Mouse (Mus musculus): ENCODE measurements around the gene Slc4a10. TPM values are rescaled to one million over a fixed set of nuclear protein-coding genes. Genes with fewer than 3 reads are reported as not detected.
"Not testable (repeated sequence)": the region's sequence is repeated elsewhere in the genome, so short reads cannot be mapped to it uniquely, and the experiment has no call there.

Slc4a10 gene
- 0.10 and 0.55 TPM in 2 replicates for polyA plus RNA-seq (2016; fragmentation: Nextera tagmentation; extraction: Ambion mirVana)

DNA sequence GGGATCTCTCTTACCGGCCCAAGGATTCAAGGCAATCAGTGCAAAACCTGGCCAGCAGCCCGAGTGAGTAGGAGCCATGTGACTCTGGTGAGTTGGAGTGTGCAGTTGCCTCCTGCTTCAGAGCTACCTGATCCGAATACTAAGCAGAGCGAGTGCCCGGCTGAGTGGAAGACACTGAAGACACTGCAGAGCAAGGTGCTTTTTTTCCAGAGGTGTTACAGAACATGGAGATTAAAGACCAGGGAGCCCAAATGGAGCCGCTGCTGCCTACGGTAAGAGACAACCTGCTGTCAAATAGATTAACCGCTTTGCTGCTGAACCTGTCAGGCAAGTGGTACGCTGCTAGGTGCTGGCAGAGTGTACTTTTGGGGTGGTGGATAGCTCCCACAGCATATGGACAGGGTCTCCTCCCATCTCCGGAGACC is at the start of gene Slc4a10:
Gene Slc4a10 (plus strand): TSS at position 42 of the 425 bp plus-strand sequence.
- DNase-seq (ENCODE audit: low spot score), result no peak
- peaks cover 9% of the 10 kb centered on the region for H3K4me1 ChIP-seq
- H3K27me3 ChIP-seq (ENCODE audit: insufficient read depth, poor library complexity, severe bottlenecking), result 0 out of 2 replicates have a peak, but pooled peaks cover 7% of the 10 kb centered on the region
- peak within 1 kb of the TSS; percentile 75; the same call in 1 of the 2 replicates for H3K27ac ChIP-seq
- no peaks in the 10 kb centered on the region for H3K9me3 ChIP-seq
- H3K4me3 ChIP-seq, result peak within 1 kb of the TSS; percentile 66
- no peaks in the 10 kb centered on the region for H3K36me3 ChIP-seq
- WGBS, result 9% methylated on average over 10 of the region's 10 CpGs

GRCm38 (mm10) chr2:62001251-62001650 is 45.0 kb upstream of the Slc4a10 start:
- H3K4me1 ChIP-seq; H3K27ac ChIP-seq; H3K36me3 ChIP-seq; H3K27me3 ChIP-seq (ENCODE audit: insufficient read depth, poor library complexity, severe bottlenecking); H3K9me3 ChIP-seq; DNase-seq (ENCODE audit: low spot score); H3K4me3 ChIP-seq: not testable (repeated sequence)
- WGBS, result 87% methylated on average over 6 of the region's 6 CpGs

- H3K4me1 ChIP-seq, result no peaks in the 10 kb centered on the region
- DNase-seq (ENCODE audit: low spot score), result no peak
- no peaks in the 10 kb centered on the region for H3K36me3 ChIP-seq
- no peak overlapping the region for H3K4me3 ChIP-seq
- 65% methylated on average over 3 of the region's 3 CpGs for WGBS
- H3K9me3 ChIP-seq, result no peaks in the 10 kb centered on the region
- no peaks in the 10 kb centered on the region for H3K27me3 ChIP-seq (ENCODE audit: insufficient read depth, poor library complexity, severe bottlenecking)
- no peak overlapping the region for H3K27ac ChIP-seq
Observed at GRCm38 (mm10) chr2:62018209-62018608, 28.1 kb upstream of the Slc4a10 start.

DNA sequence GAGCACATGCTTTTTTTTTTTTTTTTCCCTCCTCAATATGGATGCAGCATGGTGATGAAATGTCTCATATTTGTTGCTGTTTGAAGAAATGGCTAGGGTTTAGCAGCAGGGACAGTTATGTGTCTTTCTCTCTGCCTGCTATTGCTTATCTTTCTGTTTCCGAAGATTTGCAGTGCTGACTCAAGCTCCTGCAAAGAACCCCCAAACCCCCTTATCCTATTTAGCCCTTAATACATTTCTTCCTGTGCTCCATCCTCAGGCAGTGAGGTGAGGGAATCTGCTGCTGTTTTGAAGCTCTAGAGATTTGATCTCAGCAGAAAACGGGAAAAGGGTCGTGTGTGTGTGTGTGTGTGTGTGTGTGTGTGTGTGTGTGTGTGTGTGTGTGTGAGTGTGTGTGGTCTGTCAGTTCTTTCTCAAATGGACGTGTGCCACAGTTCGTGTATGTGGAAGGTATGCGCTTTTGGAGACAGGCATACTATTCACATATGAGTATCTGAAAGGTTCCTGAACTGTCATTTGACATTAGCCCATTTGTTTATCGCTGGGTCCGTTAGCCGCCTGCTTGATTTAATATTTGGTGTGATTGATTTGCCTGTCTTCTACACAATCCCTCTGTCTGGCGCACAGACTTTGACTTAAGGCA is 720 bp downstream of the Slc4a10 start:
- WGBS, result 16% methylated on average over 10 of the region's 10 CpGs
- peak overlapping the region; percentile 66 for H3K4me3 ChIP-seq
- no peaks in the 10 kb centered on the region for H3K9me3 ChIP-seq
- 0 out of 2 replicates have a peak, but pooled peaks cover 7% of the 10 kb centered on the region for H3K27me3 ChIP-seq (ENCODE audit: insufficient read depth, poor library complexity, severe bottlenecking)
- peak overlapping the region; percentile 75; the same call in 1 of the 2 replicates for H3K27ac ChIP-seq
- no peak for DNase-seq (ENCODE audit: low spot score)
- H3K36me3 ChIP-seq, result no peaks in the 10 kb centered on the region
- peaks cover 9% of the 10 kb centered on the region for H3K4me1 ChIP-seq

DNA sequence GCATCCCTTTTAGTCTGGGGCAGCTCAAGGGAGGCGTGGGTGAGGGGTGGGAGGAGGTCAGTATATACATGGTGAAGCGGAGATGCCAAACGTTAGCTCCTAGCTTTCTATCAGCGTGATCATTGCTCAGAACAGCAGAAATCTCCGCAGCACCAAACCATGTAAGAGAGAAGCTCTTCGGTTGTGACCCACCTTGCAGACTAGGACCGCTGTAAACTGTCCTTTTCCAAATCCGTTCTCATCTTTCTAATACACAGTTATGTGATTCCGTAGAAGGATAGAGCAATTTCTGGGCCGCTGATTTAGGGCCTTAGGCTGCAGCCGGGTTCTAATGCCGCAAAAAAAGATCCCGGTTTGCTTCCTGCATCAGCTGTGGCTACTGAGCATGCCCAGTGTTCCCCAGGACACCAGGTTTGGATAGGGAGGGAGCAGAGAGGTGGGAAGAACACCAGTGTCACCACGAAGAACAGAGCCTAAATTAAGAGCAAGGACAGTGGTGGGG is 1.3 kb downstream of the Slc4a10 start:
- no peaks in the 10 kb centered on the region for H3K36me3 ChIP-seq
- DNase-seq (ENCODE audit: low spot score), result no peak
- peaks cover 9% of the 10 kb centered on the region for H3K4me1 ChIP-seq
- 3% methylated on average over 14 of the region's 14 CpGs for WGBS
- 0 out of 2 replicates have a peak, but pooled peaks cover 7% of the 10 kb centered on the region for H3K27me3 ChIP-seq (ENCODE audit: insufficient read depth, poor library complexity, severe bottlenecking)
- peak overlapping the region; percentile 75; the same call in 1 of the 2 replicates for H3K27ac ChIP-seq
- H3K9me3 ChIP-seq, result no peaks in the 10 kb centered on the region
- peak overlapping the region; percentile 66 for H3K4me3 ChIP-seq

DNA sequence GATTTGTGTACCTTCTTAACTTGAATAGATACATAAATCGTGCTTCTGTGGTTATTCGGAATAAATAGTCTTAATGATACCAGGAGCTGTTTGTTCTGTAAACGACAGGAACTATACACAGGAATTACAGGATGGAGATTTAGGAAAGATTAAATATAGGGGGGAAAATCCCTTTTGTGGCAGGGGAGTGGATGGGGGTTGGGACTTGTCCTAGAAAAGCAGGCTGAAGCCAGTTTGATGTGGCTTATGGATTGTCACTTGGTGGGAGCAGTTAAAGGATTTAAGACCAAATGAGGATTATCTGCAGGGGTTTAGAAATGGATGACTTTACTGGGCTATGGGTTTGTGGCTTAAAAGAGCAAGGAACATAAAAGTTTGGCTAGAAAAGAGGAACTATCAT is 1.9 kb downstream of the Slc4a10 start:
- Histone ChIP-seq H3K4me1 (peaks cover 9% of the 10 kb centered on the region), H3K27me3 (ENCODE audit: insufficient read depth, poor library complexity, severe bottlenecking) (0 out of 2 replicates have a peak, but pooled peaks cover 7% of the 10 kb centered on the region), H3K27ac (no peak overlapping the region), H3K9me3 (no peaks in the 10 kb centered on the region), H3K36me3 (no peaks in the 10 kb centered on the region), H3K4me3 (peak overlapping the region; percentile 66)
- DNase-seq (ENCODE audit: low spot score), result no peak
- WGBS, result 15% methylated on average over 3 of the region's 3 CpGs

GRCm38 (mm10) chr2:62076512-62076911 is 30.2 kb downstream of the Slc4a10 start:
- Histone ChIP-seq H3K36me3 (no peaks in the 10 kb centered on the region), H3K9me3 (no peaks in the 10 kb centered on the region), H3K4me1 (no peaks in the 10 kb centered on the region), H3K4me3 (no peak overlapping the region), H3K27ac (no peak overlapping the region), H3K27me3 (ENCODE audit: insufficient read depth, poor library complexity, severe bottlenecking) (no peaks in the 10 kb centered on the region)
- DNase-seq (ENCODE audit: low spot score), result no peak

DNA sequence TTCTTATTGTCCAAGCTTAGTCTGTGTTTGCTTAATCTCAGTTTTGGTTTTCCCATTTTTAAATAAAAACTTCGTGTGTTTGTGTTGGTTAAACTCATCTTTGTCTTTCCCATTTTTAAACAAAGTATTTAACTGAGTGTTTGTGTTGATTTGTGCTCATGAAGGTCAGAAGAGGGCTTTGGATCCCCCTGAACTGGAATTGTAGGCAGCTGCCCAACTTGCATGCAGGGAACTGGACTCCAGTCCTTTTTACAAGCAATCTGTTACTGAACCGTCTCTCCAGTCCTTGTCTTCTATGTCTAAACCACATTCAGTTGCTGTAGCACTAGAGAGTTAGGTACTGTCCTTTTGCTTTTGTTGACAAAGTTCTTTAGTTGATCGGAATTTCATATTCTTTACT is 41.3 kb downstream of the Slc4a10 start:
- Histone ChIP-seq H3K9me3 (no peaks in the 10 kb centered on the region), H3K36me3 (no peaks in the 10 kb centered on the region), H3K4me3 (no peak overlapping the region), H3K27me3 (ENCODE audit: insufficient read depth, poor library complexity, severe bottlenecking) (no peaks in the 10 kb centered on the region), H3K4me1 (no peaks in the 10 kb centered on the region), H3K27ac (no peak overlapping the region)
- WGBS, result 76% methylated on average over 3 of the region's 3 CpGs
- no peak for DNase-seq (ENCODE audit: low spot score)

- 75% methylated on average over 8 of the region's 8 CpGs for WGBS
- no peak overlapping the region for H3K27ac ChIP-seq
- H3K4me3 ChIP-seq, result no peak overlapping the region
- no peak for DNase-seq (ENCODE audit: low spot score)
- no peaks in the 10 kb centered on the region for H3K27me3 ChIP-seq (ENCODE audit: insufficient read depth, poor library complexity, severe bottlenecking)
- no peaks in the 10 kb centered on the region for H3K4me1 ChIP-seq
- no peaks in the 10 kb centered on the region for H3K9me3 ChIP-seq
- H3K36me3 ChIP-seq, result no peaks in the 10 kb centered on the region
Observed at GRCm38 (mm10) chr2:62088715-62089114, 42.5 kb downstream of the Slc4a10 start.

- no peak for DNase-seq (ENCODE audit: low spot score)
- Histone ChIP-seq H3K27me3 (ENCODE audit: insufficient read depth, poor library complexity, severe bottlenecking) (no peaks in the 10 kb centered on the region), H3K9me3 (no peaks in the 10 kb centered on the region), H3K27ac (no peak overlapping the region), H3K36me3 (no peaks in the 10 kb centered on the region), H3K4me1 (no peaks in the 10 kb centered on the region), H3K4me3 (no peak overlapping the region)
- WGBS, result 78% methylated on average over 9 of the region's 9 CpGs
Observed at GRCm38 (mm10) chr2:62089208-62089607, 42.9 kb downstream of the Slc4a10 start.

GRCm38 (mm10) chr2:62100526-62100925 is 54.3 kb downstream of the Slc4a10 start:
- Histone ChIP-seq H3K9me3 (no peaks in the 10 kb centered on the region), H3K36me3 (no peaks in the 10 kb centered on the region), H3K4me1 (no peaks in the 10 kb centered on the region), H3K27me3 (ENCODE audit: insufficient read depth, poor library complexity, severe bottlenecking) (no peaks in the 10 kb centered on the region), H3K27ac (no peak overlapping the region), H3K4me3 (no peak overlapping the region)
- 78% methylated on average over 1 of the region's 1 CpGs for WGBS
- no peak for DNase-seq (ENCODE audit: low spot score)

DNA sequence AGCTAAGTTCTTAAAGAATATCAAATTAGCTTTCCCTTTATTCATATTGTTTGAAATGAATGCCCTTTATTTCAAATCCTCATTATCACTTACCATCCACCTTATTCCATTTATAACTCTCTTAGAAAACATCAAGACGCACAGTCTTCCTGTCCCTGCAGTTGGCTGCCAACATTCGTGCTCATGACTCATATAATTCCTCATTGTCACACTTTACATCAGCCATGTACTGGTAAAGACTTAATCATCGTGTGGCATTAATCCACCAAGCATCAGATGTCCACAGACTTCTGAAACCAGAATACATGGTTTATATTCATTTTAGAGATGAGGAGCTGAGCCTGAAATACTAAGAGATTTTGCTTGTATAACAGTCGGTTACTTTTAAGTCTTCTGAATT is 69.1 kb downstream of the Slc4a10 start:
- Histone ChIP-seq H3K4me1 (no peaks in the 10 kb centered on the region), H3K9me3 (no peaks in the 10 kb centered on the region), H3K27me3 (ENCODE audit: insufficient read depth, poor library complexity, severe bottlenecking) (no peaks in the 10 kb centered on the region), H3K36me3 (no peaks in the 10 kb centered on the region), H3K27ac (no peak overlapping the region), H3K4me3 (no peak overlapping the region)
- DNase-seq (ENCODE audit: low spot score), result no peak
- 81% methylated on average over 4 of the region's 4 CpGs for WGBS

DNA sequence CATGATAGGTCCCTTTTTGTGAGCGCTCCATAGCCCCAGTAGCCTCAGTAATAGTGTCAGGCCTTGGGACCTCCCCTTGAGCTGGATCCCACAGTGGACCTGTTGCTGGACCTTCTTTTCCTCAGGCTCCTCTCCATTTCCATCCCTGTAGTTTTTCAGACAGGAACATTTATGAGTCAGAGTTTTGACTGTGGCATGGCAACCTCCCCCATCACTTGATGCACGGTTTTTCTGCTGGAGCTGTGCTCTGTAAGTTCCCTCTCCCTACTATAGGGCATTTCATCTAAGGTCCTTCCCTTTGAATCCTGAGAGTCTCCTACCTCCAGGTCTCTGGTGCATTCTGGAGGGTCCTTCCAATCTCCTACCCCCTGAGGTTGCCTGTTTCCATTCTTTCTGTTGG is 83.7 kb downstream of the Slc4a10 start:
- H3K36me3 ChIP-seq, result no peaks in the 10 kb centered on the region
- no peak overlapping the region for H3K4me3 ChIP-seq
- DNase-seq (ENCODE audit: low spot score), result no peak
- H3K27ac ChIP-seq, result no peak overlapping the region
- 93% methylated on average over 2 of the region's 2 CpGs for WGBS
- no peaks in the 10 kb centered on the region for H3K4me1 ChIP-seq
- no peaks in the 10 kb centered on the region for H3K9me3 ChIP-seq
- H3K27me3 ChIP-seq (ENCODE audit: insufficient read depth, poor library complexity, severe bottlenecking), result no peaks in the 10 kb centered on the region

Measured in heart, embryonic 10.5 days (tissue).